Mouse (Mus musculus): ENCODE measurements at regions not wholly inside any gene's neighbourhood (a gene's known extent, or its start where the extent isn't known, plus 50 kb on each side); places are given as distances from the start of the nearest gene placed in this dataset.
A peak's percentile ranks its signal among the peaks of the same experiment; 100 is the strongest.

GRCm38 (mm10) chr3:120047238-120047637 is 263.0 kb upstream of the Ptbp2 start:
- DNase-seq (ENCODE audit: low spot score) (no peak), ATAC-seq (ENCODE audit: low read depth) (no peak)
- Histone ChIP-seq H3K9ac (ENCODE audit: low read depth, low read length) (no peak overlapping the region), H3K9me3 (ENCODE audit: control insufficient read depth, low read length) (no peaks in the 10 kb centered on the region), H3K4me2 (ENCODE audit: low read depth, low read length) (no peak overlapping the region), H3K4me1 (ENCODE audit: control insufficient read depth, insufficient read depth, low read length) (no peaks in the 10 kb centered on the region), H3K27ac (replicated peaks; ENCODE audit: low read depth, low read length) (no peak overlapping the region), H3K36me3 (ENCODE audit: control insufficient read depth, insufficient read depth, low read length) (no peaks in the 10 kb centered on the region), H3K4me3 (ENCODE audit: low read depth, low read length) (no peak overlapping the region), H3K27me3 (replicated peaks; ENCODE audit: control insufficient read depth, insufficient read depth, low read length) (no peaks in the 10 kb centered on the region)
- 90% methylated on average over 3 of the region's 3 CpGs for WGBS

GRCm38 (mm10) chr3:120037526-120037925 is 253.3 kb upstream of the Ptbp2 start:
- Histone ChIP-seq H3K9ac (ENCODE audit: low read depth, low read length) (no peak overlapping the region), H3K27ac (replicated peaks; ENCODE audit: low read depth, low read length) (no peak overlapping the region), H3K4me2 (ENCODE audit: low read depth, low read length) (no peak overlapping the region), H3K36me3 (ENCODE audit: control insufficient read depth, insufficient read depth, low read length) (no peaks in the 10 kb centered on the region), H3K4me3 (ENCODE audit: low read depth, low read length) (no peak overlapping the region), H3K4me1 (ENCODE audit: control insufficient read depth, insufficient read depth, low read length) (no peaks in the 10 kb centered on the region), H3K27me3 (replicated peaks; ENCODE audit: control insufficient read depth, insufficient read depth, low read length) (no peaks in the 10 kb centered on the region), H3K9me3 (ENCODE audit: control insufficient read depth, low read length) (0 out of 2 replicates have a peak, but pooled peaks cover 2% of the 10 kb centered on the region)
- DNase-seq (ENCODE audit: low spot score) (no peak), ATAC-seq (ENCODE audit: low read depth) (no peak)
- WGBS: 95% methylated on average over 3 of the region's 3 CpGs

GRCm38 (mm10) chr3:120019826-120020683 is 235.8 kb upstream of the Ptbp2 start:
- H3K9ac ChIP-seq (ENCODE audit: low read depth, low read length): no peak overlapping the region
- H3K27me3 ChIP-seq (replicated peaks; ENCODE audit: control insufficient read depth, insufficient read depth, low read length): no peaks in the 10 kb centered on the region
- no peaks in the 10 kb centered on the region for H3K4me1 ChIP-seq (ENCODE audit: control insufficient read depth, insufficient read depth, low read length)
- H3K4me2 ChIP-seq (ENCODE audit: low read depth, low read length): no peak overlapping the region
- ATAC-seq (ENCODE audit: low read depth) (no peak), DNase-seq (ENCODE audit: low spot score) (peak; percentile 42)
- no peak overlapping the region for H3K4me3 ChIP-seq (ENCODE audit: low read depth, low read length)
- no peaks in the 10 kb centered on the region for H3K9me3 ChIP-seq (ENCODE audit: control insufficient read depth, low read length)
- no peaks in the 10 kb centered on the region for H3K36me3 ChIP-seq (ENCODE audit: control insufficient read depth, insufficient read depth, low read length)
- no peak overlapping the region for H3K27ac ChIP-seq (replicated peaks; ENCODE audit: low read depth, low read length)
- WGBS: 70% methylated on average over 10 of the region's 10 CpGs

- Histone ChIP-seq H3K27ac (replicated peaks; ENCODE audit: low read depth, low read length) (no peak overlapping the region), H3K27me3 (replicated peaks; ENCODE audit: control insufficient read depth, insufficient read depth, low read length) (no peaks in the 10 kb centered on the region), H3K4me1 (ENCODE audit: control insufficient read depth, insufficient read depth, low read length) (no peaks in the 10 kb centered on the region), H3K36me3 (ENCODE audit: control insufficient read depth, insufficient read depth, low read length) (no peaks in the 10 kb centered on the region), H3K9me3 (ENCODE audit: control insufficient read depth, low read length) (no peaks in the 10 kb centered on the region), H3K9ac (ENCODE audit: low read depth, low read length) (no peak overlapping the region), H3K4me2 (ENCODE audit: low read depth, low read length) (no peak overlapping the region), H3K4me3 (ENCODE audit: low read depth, low read length) (no peak overlapping the region)
- ATAC-seq (ENCODE audit: low read depth) (no peak), DNase-seq (ENCODE audit: low spot score) (no peak)
- 86% methylated on average over 7 of the region's 7 CpGs for WGBS
These were observed 231.1 kb upstream of the Ptbp2 start for GRCm38 (mm10) chr3:120015376-120015775.

- H3K4me1 ChIP-seq (ENCODE audit: control insufficient read depth, insufficient read depth, low read length): no peaks in the 10 kb centered on the region
- H3K36me3 ChIP-seq (ENCODE audit: control insufficient read depth, insufficient read depth, low read length): no peaks in the 10 kb centered on the region
- H3K9me3 ChIP-seq (ENCODE audit: control insufficient read depth, low read length): no peaks in the 10 kb centered on the region
- no peak overlapping the region for H3K4me3 ChIP-seq (ENCODE audit: low read depth, low read length)
- ATAC-seq (ENCODE audit: low read depth): no peak
- WGBS: 14% methylated on average over 3 of the region's 3 CpGs
- no peaks in the 10 kb centered on the region for H3K27me3 ChIP-seq (replicated peaks; ENCODE audit: control insufficient read depth, insufficient read depth, low read length)
- H3K4me2 ChIP-seq (ENCODE audit: low read depth, low read length): no peak overlapping the region
- DNase-seq (ENCODE audit: low spot score): no peak
- no peak overlapping the region for H3K9ac ChIP-seq (ENCODE audit: low read depth, low read length)
- no peak overlapping the region for H3K27ac ChIP-seq (replicated peaks; ENCODE audit: low read depth, low read length)
These were observed 227.6 kb upstream of the Ptbp2 start for GRCm38 (mm10) chr3:120011861-120012260.

- no peak for ATAC-seq (ENCODE audit: low read depth)
- H3K4me2 ChIP-seq (ENCODE audit: low read depth, low read length): no peak overlapping the region
- H3K36me3 ChIP-seq (ENCODE audit: control insufficient read depth, insufficient read depth, low read length): no peaks in the 10 kb centered on the region
- H3K27ac ChIP-seq (replicated peaks; ENCODE audit: low read depth, low read length): no peak overlapping the region
- H3K9ac ChIP-seq (ENCODE audit: low read depth, low read length): no peak overlapping the region
- no peak for DNase-seq (ENCODE audit: low spot score)
- no peak overlapping the region for H3K4me3 ChIP-seq (ENCODE audit: low read depth, low read length)
- 85% methylated on average over 3 of the region's 3 CpGs for WGBS
- no peaks in the 10 kb centered on the region for H3K27me3 ChIP-seq (replicated peaks; ENCODE audit: control insufficient read depth, insufficient read depth, low read length)
- H3K4me1 ChIP-seq (ENCODE audit: control insufficient read depth, insufficient read depth, low read length): no peaks in the 10 kb centered on the region
- no peaks in the 10 kb centered on the region for H3K9me3 ChIP-seq (ENCODE audit: control insufficient read depth, low read length)
These were observed 223.8 kb upstream of the Ptbp2 start for GRCm38 (mm10) chr3:120008110-120008509.

GRCm38 (mm10) chr3:120004588-120004987 is 220.3 kb upstream of the Ptbp2 start:
- 82% methylated on average over 3 of the region's 3 CpGs for WGBS

GRCm38 (mm10) chr3:120000281-120000680 is 216.0 kb upstream of the Ptbp2 start:
- DNase-seq (ENCODE audit: low spot score) (no peak), ATAC-seq (ENCODE audit: low read depth) (no peak)
- H3K9ac ChIP-seq (ENCODE audit: low read depth, low read length): no peak overlapping the region
- H3K36me3 ChIP-seq (ENCODE audit: control insufficient read depth, insufficient read depth, low read length): no peaks in the 10 kb centered on the region
- H3K27me3 ChIP-seq (replicated peaks; ENCODE audit: control insufficient read depth, insufficient read depth, low read length): no peaks in the 10 kb centered on the region
- H3K4me3 ChIP-seq (ENCODE audit: low read depth, low read length): no peak overlapping the region
- H3K4me2 ChIP-seq (ENCODE audit: low read depth, low read length): no peak overlapping the region
- 87% methylated on average over 5 of the region's 5 CpGs for WGBS
- no peaks in the 10 kb centered on the region for H3K9me3 ChIP-seq (ENCODE audit: control insufficient read depth, low read length)
- H3K4me1 ChIP-seq (ENCODE audit: control insufficient read depth, insufficient read depth, low read length): no peaks in the 10 kb centered on the region
- H3K27ac ChIP-seq (replicated peaks; ENCODE audit: low read depth, low read length): no peak overlapping the region

More at GRCm38 (mm10) chr3:120004588-120004987, 220.3 kb upstream of the Ptbp2 start:
- Histone ChIP-seq H3K27me3 (replicated peaks; ENCODE audit: control insufficient read depth, insufficient read depth, low read length) (no peaks in the 10 kb centered on the region), H3K4me1 (ENCODE audit: control insufficient read depth, insufficient read depth, low read length) (no peaks in the 10 kb centered on the region), H3K9ac (ENCODE audit: low read depth, low read length) (no peak overlapping the region), H3K4me3 (ENCODE audit: low read depth, low read length) (no peak overlapping the region), H3K4me2 (ENCODE audit: low read depth, low read length) (no peak overlapping the region), H3K36me3 (ENCODE audit: control insufficient read depth, insufficient read depth, low read length) (no peaks in the 10 kb centered on the region), H3K27ac (replicated peaks; ENCODE audit: low read depth, low read length) (no peak overlapping the region), H3K9me3 (ENCODE audit: control insufficient read depth, low read length) (no peaks in the 10 kb centered on the region)
- ATAC-seq (ENCODE audit: low read depth) (no peak), DNase-seq (ENCODE audit: low spot score) (no peak)
